Mouse (Mus musculus): ENCODE measurements around the gene Ak4.

DNA sequence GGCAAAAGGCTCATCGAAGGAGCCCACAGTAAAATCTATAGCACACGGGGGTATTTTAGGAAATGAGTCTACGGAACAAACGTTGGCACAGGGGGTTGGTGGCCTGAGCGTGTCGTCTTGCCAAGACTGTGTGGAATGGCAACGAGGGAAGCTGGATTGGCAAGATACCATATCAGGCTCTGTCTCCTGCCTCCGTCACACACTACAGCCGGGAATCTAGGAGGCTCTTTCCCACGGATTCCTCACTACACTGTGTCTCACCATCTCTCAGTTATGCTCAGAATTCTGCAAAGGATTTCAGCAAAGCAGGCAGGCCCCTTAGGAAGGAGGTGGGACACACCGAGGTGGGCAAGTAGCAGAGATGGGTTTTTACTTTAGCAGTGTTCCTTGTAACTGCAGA, 2.1 kb upstream of the Ak4 start:
- TF ChIP-seq CTCF (IDR thresholded peaks at IDR 0.05; ENCODE audit: extremely low read depth, insufficient read depth, insufficient read length, insufficient replicate concordance) (no peak), POLR2A (IDR thresholded peaks at IDR 0.05; ENCODE audit: low read depth, low read length) (no peak)

All from spleen, adult 2 months (tissue).